Mouse (Mus musculus): Measurements from ENCODE around the gene Hes3.

DNA sequence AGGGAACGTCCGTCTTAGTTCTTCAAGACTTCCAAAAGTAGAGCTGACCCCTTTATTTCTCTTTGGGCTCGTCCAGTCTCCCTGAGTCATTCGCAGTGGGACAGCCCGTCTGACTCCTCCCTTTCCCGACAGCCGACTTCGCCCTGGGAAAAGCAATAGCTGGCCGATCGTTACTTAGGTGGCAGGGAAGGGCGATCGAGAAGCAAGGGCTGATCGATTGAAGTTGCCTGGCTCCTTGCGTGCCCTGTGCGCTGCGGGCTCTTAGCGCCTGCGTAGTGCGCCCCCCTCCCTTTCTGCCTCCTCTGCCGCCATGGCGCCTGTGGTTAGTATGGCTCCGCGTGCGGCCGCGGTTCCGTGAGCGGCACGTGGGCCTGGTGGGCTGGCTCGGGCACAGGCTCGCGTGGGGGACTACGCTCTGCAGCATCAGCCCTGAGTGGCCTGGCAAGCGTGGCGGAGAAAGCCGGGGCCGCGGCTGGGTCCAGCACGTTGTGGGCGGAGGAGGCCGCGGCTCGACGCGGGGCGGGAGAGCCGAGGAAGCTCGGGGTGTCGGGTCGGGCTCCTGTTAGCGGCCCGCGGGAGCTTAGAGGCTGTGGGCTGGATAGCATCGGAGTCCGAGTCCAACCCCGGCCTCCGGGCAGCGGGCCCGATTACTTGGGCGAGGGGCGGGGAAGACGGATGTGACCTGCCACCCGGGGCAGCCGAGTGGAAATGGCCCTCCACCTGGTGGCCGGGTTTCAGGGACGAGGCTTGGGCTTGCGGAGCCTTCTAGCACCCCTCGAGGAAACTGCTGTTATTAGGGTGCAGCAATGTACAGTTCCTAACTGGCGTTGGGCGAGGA lies 34.3 kb upstream of the Hes3 start, which contains the start of gene Rpl22:
- TF ChIP-seq POLR2A (IDR thresholded peaks at IDR 0.05; ENCODE audit: insufficient read depth, low read length) (peak; percentile 7), CTCF (IDR thresholded peaks at IDR 0.05; ENCODE audit: low read depth, low read length) (no peak), EP300 (IDR thresholded peaks at IDR 0.05; ENCODE audit: insufficient read depth, low read depth, low read length) (peak; percentile 88)
